Mouse (Mus musculus) ES-CJ7 (cell line): ENCODE data around the gene Olfr801.

ENCODE experiments used
- DNase-seq: peaks from one replicate; pipeline ENCODE4 v3.0.0; 2011; ENCODE audit warnings: low read depth, low spot score

Olfr801 gene

GRCm38 (mm10) chr10:129673765-129674164 is at the start of gene Olfr801:
TSS of gene Olfr801 (minus strand) at chr10:129673865.
- no peak for DNase-seq

- no peak for DNase-seq
Measured at GRCm38 (mm10) chr10:129702910-129703309, 29.2 kb upstream of the Olfr801 start, which contains the start of gene Olfr804. TSS of gene Olfr804 (plus strand) at chr10:129703210.

- no peak for DNase-seq
Measured at GRCm38 (mm10) chr10:129694186-129694585, 20.5 kb upstream of the Olfr801 start, which contains the start of gene Olfr803. TSS of gene Olfr803 (minus strand) at chr10:129694286.

GRCm38 (mm10) chr10:129688069-129688468 is 14.4 kb upstream of the Olfr801 start, which contains the start of gene Olfr802:
TSS of gene Olfr802 (minus strand) at chr10:129688169.
- DNase-seq = no peak

GRCm38 (mm10) chr10:129657394-129657793 is 16.3 kb downstream of the Olfr801 start, which contains the start of gene Olfr800:
TSS of gene Olfr800 (plus strand) at chr10:129657694.
- no peak for DNase-seq

GRCm38 (mm10) chr10:129651763-129652162 is 21.9 kb downstream of the Olfr801 start:
- no peak for DNase-seq

GRCm38 (mm10) chr10:129637184-129637583 is 36.5 kb downstream of the Olfr801 start, which contains the start of gene Olfr799:
TSS of gene Olfr799 (plus strand) at chr10:129637484.
- DNase-seq = no peak

GRCm38 (mm10) chr10:129627834-129628233 is 45.8 kb downstream of the Olfr801 start, which contains the start of gene Olfr798:
TSS of gene Olfr798 (minus strand) at chr10:129627934.
- no peak for DNase-seq

- no peak for DNase-seq
Measured at GRCm38 (mm10) chr10:129623251-129623650, 50.4 kb downstream of the Olfr801 start.

GRCm38 (mm10) chr10:129621724-129622123 is 51.9 kb downstream of the Olfr801 start:
- peak; percentile 19 for DNase-seq
